Mouse (Mus musculus) kidney, postnatal 25 days (tissue): Measurements from ENCODE around the gene Dcun1d4.
"Not testable (repeated sequence)": the region's sequence is repeated elsewhere in the genome, so short reads cannot be mapped to it uniquely, and the experiment has no call there.

Experiments
- DNase-seq, 2 experiments: peaks; one replicate each; pipeline ENCODE4 v3.0.0; 2021; ENCODE audit warnings: mixed read lengths in 2 of 2

Dcun1d4 gene

GRCm38 (mm10) chr5:73548237-73548636 lies 67.4 kb downstream of the Dcun1d4 start:
- DNase-seq, result no peak

GRCm38 (mm10) chr5:73548838-73549237 lies 68.0 kb downstream of the Dcun1d4 start:
- DNase-seq, result no peak

- no peak for DNase-seq
Observed at GRCm38 (mm10) chr5:73551836-73552235, 71.0 kb downstream of the Dcun1d4 start.

DNA sequence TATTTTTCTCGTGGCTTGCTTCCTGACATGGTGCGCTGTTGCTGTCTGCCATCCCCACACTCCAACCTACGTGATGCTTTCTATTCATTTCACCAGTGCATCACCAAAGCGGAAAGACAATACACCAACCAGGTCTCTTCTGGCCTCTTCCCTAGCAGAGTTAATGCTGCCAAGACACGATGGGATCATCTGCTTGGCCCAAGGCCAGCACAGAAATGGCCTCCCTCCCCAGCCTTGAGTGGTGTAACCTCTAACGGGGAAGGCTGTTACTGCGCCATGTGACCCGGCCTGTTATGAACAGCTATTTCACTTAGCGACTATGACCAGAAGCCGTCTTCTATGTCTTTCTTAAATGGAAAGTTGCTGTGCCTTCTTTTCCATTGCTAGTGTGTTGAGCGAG lies 73.1 kb downstream of the Dcun1d4 start:
- DNase-seq, result no peak

- no peak for DNase-seq
Observed at GRCm38 (mm10) chr5:73555096-73555852, 74.5 kb downstream of the Dcun1d4 start.

DNA sequence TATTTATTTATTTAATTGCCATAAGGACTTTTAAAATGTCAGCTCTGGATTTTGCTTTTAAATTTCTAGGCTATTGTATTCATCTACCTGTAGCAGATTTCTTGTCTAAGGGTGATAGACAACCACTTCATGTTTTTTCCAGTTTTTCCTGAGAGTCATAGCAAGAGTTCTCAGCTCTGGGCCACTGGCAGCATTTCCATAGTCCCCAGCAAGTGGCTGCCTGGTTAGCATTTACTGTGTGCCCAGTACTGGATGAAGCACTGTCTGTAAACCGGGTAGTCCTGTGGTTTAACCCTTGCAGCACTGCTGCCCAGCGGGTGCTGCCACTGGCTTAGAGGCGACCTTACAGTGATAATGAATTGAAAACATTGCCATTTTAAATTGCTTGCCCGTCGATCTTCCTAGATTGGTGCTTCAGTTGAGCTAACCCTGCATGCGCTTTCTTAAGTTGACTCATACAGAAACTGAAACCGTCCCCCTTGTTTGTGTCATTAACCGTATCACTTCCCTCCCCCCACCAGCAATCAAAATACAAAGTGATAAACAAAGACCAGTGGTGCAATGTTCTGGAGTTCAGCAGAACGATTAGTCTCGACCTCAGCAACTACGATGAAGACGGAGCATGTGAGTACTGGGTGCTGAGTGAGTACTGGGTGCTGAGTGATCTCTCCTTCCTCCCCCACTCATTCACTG lies 76.1 kb downstream of the Dcun1d4 start:
- no peak for DNase-seq

DNA sequence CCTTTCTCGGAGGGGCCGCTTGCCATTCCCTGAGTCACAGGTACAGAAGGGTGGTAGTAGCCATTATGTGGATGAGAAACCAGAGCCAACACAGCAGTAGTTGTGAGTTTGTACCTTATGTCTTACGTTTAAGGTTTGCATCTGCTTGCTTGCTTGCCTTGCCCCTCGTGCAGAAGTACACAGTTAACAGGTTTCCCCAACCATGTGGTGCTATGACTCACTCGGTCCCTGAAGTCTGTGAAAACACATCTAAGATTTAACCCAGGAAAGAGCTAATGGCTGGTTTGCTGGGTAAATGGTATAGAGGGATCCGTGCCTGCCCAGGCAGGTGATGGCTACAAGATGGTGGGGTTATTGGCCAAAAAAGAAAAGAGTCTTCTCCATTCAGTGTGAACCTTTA lies 78.0 kb downstream of the Dcun1d4 start:
- DNase-seq, result no peak

DNA sequence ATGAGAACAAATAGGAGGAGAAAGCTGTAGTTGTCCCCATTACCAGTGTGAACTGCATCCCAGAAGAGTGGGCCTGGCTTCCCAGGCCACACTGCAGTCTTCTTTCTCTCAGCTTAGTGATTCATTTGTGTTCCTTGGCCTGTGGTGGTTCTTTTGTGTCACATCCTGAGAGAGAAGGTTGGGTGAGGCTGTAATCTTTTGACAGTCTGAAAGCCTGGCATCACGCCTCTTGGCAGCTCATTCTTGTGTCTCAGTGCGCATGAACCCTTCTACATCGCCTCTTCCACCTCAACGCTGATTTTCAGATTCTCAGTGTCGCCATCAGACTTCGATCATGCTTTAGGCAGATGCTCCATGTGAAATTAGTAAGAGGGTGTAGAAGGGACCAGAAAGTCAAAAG lies 83.2 kb downstream of the Dcun1d4 start:
- DNase-seq, result no peak

DNA sequence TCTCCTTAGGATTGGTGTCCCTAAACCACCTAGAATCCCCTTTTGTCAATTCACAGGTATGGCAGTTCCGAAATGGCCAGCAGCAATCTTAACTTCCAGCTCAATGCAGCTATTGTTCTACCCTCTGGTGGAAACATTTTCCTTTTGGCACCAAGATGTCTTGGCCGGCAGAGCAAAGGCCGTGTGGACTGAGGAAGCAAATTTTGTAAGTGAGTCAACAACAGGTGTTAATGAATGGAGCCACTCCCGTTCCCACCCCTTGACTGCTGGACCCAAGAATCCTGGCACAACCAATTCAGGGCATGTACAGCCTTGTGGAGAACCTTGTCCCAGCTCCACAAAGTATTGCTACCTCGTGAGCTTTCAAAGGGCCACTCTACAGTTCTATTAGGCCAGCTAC lies 85.3 kb downstream of the Dcun1d4 start:
- no peak for DNase-seq

DNA sequence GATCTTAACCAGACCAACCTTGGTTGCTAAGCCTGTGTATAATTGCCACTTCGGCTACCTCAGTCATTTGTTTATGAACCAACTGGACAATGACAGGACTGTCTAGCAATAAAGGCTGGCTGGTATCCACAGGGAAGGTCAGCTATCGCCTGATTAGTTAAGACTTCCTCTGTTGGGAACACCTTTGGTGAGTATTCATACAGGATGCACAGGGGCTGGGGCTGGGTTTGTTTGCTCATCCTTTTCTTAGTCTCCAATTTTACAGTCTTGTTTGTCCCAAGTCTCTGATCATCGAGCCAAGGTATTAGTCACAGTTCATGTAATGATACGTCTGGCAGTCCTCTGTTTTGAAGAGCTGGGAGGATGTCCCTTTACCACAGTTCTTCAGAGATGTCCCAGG lies 86.1 kb downstream of the Dcun1d4 start:
- no peak for DNase-seq

DNA sequence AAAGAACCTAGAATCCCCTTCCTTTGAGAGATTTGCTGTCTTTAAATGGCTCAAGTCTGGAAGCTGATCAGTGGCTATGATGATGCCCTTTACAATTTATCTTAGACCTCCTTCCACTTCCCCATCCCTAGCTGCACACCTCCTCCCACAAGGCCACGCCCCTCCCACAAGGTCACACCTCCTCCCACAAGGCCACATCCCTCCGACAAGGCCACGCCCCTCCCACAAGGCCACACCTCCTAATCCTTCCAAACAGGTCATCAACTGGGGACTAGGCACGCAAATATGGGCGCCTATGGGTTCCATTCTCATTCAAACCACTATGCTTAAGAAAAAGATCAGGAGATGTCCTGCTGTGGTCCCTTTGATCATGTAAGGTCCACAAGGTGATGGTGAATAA lies 88.4 kb downstream of the Dcun1d4 start:
- DNase-seq, result no peak

- DNase-seq, result no peak
Observed at GRCm38 (mm10) chr5:73571395-73572156, 90.8 kb downstream of the Dcun1d4 start.

- DNase-seq, result no peak
Observed at GRCm38 (mm10) chr5:73572846-73573245, 92.0 kb downstream of the Dcun1d4 start.

GRCm38 (mm10) chr5:73573789-73574188 lies 93.0 kb downstream of the Dcun1d4 start:
- DNase-seq, result peak; percentile 21 to 58

- DNase-seq, result no peak
Observed at GRCm38 (mm10) chr5:73574616-73575015, 93.8 kb downstream of the Dcun1d4 start.

DNA sequence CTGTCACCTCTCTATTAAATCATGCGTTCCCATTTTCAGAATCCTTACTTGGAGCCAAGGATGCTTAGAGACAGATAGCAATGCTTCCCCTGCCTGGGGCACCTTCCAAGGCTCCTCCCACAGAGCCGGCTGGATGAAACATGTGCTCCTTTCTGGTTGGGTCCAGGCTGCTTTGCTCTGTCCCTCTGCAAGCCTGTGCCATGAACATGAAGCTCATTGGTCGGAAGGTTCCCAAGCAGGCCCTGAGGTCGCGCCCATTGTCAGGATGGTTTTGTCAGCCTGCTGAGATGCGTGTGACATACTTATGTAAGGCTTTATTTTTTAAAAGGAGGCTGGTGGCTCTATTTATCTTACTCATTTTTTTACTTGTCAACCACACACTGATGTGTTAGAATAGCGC lies 95.9 kb downstream of the Dcun1d4 start:
- DNase-seq, result no peak

GRCm38 (mm10) chr5:73578131-73578530 lies 97.3 kb downstream of the Dcun1d4 start:
- DNase-seq, result no peak

DNA sequence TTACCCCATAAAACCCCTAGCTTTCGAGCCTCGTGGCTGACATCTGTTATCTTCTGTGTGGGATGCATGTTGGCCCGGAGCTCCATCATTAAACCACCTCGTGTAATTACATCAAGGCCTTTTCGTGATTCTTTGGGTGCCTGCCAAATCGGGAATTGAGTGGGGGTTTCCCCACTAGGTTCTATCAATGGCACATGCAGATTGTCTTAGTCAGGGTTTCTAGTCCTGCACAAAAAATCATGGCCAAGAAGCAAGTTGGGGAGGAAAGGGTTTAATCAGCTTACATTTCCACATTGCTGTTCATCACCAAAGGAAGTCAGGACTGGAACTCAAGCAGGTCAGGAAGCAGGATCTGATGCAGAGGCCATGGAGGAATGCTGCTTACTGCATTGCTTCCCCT lies 103.2 kb downstream of the Dcun1d4 start:
- not testable (repeated sequence) for DNase-seq

GRCm38 (mm10) chr5:73585212-73586115 lies 104.7 kb downstream of the Dcun1d4 start:
- DNase-seq, result no peak

DNA sequence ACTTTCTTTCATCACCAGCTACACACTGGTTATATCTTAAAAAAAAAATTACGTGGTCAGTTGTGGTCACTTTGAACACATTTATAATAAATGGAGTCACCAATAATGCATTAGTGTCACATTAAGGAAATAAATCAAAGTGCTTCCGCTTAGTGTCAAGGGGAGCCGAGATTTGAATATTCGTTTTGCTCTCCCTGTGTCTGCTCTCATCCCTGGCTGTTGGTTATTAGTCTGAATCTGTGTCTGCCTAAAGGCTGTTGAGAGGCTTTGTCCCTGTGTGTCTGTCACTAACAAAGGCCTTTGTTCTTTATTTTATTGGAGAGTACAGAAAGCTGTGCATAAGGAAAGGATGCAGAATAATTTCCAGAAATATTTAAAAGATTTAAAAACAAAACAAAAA lies 105.8 kb downstream of the Dcun1d4 start:
- no peak for DNase-seq

DNA sequence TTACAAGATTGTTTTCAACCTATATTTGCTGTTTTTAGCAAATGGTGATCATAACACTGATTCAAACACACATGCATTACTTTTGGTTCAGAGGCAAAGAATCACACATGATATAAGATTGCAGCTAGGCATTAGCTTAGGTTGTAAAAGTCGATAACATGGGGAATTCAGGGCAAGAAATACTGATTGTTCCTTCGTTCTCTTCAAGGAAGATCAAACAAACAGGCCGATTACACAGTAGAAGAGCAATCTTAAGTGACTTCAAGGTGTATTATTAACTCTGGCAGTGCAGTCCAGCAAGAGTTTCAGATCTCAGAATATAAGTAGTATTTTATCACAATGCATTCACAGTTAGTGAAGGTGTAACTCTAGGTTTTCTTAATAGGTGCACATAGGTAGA lies 106.3 kb downstream of the Dcun1d4 start:
- no peak for DNase-seq

DNA sequence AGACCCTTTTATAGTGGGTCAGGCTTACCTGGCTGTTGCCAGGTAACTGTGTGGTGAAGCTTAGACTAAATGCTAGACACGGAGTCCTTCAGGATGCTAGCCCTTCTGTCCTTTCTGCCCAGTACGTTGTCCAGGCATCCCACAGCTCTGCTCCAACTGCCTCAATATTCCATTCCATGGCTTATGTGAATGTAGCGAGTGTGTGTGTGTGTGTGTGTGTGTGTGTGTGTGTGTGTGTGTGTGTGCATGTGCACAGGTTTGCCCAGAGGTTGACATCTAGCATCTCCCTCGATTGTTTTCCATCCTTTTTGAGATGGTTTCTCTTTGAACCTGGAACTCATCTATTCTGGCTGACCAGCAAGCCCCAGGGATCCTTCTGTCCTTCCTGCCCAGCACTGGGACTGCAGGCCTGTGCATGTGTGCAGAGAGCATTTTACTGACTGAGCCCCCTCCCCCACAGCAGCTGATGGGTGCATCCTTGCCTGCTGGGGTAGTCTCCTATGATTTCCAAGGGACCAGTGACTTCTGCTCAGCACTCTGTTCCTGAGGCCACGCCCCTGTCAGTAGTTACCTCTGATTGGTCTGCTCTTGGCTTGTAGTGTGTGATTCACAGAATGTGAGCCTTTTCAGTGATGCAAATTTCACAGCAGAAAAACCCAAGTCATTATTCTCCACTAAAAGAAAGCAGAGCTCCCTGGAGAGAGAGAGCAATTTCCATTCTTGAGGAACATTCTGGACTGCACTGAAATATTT lies 118.3 kb downstream of the Dcun1d4 start:
- DNase-seq, result no peak
